Mouse (Mus musculus): Measurements from ENCODE around the gene Dyrk1a.
"Not testable (repeated sequence)": the region's sequence is repeated elsewhere in the genome, so short reads cannot be mapped to it uniquely, and the experiment has no call there.

Dyrk1a gene

DNA sequence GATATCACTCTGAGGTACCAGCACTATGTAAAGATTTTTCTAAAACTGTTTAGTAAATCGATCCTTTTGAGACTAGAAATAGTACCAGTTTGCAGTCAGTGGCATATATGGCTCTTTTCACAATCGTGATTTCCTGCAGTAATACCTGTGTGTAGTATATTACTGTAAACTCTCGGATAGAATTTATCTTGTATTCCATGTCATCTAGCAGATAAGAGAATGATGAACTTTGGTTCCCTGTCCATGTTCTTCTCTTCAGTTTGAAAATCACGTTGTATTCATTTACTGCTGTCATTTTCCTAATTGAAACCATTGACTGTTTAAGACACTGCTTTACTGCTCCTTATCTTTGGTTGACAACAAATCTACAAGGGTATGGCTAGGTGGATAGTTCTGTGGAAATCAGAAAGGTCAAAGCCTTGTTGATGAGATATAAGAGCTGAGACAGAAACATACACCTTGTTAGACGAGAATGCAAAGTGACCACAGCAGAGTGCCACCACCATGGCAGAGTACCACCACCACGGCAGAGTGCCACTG lies 62.7 kb downstream of the Dyrk1a start:
- in situ Hi-C loops (cut with MseI, MboI), result no loop called here

DNA sequence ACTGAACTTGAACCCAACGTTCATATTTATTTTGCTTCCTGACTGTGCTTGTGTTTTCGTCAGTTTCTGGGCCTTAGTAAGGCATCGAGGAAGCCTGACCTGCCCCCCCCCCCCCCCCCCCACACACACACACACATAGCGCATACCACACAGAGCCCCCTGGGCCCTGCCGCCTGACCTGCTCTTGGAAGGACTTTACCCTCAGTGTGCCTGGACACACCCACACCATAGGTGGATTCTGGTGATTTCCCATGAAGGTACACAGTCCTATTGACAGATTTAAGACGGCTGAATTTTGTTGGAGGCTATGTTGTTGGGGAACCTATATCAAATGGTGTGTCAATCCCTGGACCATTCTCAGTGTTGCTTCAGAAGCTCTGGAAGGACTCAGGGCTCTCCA lies 63.2 kb downstream of the Dyrk1a start:
- in situ Hi-C loops (cut with MseI, MboI), result no loop called here

DNA sequence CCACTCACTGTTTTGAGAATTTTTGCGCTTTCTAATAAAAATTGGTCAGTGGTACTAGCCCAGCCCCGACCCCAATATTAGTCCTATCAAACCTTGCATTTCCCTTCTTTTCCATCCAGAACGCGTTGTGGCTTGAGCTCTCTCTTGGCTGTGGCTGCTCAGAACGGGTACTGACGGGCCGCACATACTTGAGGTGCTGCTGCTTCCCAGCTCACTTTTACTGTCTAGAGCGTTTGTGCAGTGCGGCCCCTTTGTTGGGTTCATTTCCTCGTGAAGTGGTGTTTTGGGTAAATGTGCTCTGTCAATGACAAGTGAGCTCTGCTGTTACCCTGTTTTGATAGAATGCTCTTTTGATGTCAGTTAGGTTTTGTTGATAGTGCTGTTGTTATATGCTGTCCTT lies 67.6 kb downstream of the Dyrk1a start:
- in situ Hi-C loops (cut with MseI, MboI), result no loop called here

DNA sequence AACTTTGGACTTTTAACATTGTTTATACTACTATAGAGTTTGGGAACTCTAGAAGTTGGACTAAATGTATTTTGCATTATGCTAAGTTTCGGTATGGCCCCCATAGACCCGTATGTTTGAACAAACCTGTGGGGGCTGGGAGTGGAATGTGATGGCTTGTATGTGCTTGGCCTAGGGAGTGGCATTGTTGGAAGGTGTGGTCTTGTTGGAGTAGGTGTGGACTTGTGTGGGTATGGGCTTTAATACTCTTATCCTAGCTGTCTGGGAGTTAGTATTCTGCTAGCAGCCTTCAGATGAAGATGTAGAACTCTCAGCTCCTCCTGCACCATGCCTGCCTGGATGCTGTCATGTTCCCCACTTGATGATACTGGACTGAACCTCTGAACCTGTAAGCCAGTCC lies 72.0 kb downstream of the Dyrk1a start:
- in situ Hi-C loops (cut with MseI, MboI), result no loop called here

DNA sequence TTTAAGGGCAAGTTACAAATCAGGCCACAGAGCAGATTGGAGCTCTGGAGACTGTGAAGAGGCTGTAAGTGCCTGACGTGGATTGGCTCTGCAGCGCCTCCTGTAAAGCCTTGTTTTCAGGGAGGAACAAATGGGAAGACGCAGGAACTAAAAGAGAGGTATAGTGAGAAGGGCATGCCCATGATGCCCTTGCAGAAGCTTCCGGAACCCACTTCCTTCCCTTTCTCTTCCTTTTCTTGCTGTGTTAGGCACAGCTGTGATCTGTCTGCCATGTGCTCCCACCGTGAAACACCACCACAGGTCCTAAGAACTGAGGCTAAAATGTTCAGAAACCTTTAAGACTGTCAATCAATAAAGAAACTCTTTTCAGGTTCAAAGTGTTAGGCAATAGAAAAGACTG lies 77.3 kb downstream of the Dyrk1a start:
- in situ Hi-C loops (cut with MseI, MboI), result no loop called here

DNA sequence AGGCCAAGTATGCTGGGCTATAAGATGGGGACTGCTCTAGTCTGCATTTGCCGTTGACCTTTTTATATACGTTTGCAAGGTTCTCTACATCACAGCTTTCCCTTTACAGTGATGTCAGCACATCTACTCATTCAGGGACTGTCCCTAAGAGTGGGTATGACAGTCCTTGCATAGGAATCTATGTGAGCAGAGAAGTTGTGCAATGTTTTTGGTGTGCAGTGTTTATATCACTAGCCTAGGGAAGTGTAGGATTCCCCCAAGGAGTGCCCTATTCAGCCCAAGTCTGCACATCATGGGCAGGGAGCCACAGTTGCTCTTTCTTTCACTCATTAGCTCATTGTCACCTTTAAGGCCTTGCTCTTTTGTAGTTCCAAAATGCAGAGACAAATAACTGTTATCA lies 78.1 kb downstream of the Dyrk1a start:
- in situ Hi-C loops (cut with MseI, MboI), result no loop called here

DNA sequence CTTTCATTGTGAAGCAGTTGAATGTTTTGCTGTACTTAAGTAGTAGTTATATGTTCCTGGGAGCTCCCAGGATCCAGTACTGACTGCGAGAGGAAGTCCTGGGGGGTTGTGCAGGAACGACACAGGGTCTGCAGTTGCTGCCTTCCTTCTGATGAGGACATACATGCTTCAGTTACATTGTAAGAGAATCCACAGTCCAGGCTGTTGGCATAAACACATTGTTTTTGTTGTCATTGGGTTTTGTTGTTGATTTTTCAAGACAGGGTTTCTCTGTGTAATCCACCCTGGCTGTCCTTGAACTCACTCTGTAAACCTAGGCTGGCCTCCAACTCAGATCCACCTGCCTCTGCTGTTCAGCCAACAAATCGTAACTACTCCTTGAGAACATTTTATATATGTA lies 80.1 kb downstream of the Dyrk1a start:
- in situ Hi-C loops (cut with MseI, MboI), result no loop called here

DNA sequence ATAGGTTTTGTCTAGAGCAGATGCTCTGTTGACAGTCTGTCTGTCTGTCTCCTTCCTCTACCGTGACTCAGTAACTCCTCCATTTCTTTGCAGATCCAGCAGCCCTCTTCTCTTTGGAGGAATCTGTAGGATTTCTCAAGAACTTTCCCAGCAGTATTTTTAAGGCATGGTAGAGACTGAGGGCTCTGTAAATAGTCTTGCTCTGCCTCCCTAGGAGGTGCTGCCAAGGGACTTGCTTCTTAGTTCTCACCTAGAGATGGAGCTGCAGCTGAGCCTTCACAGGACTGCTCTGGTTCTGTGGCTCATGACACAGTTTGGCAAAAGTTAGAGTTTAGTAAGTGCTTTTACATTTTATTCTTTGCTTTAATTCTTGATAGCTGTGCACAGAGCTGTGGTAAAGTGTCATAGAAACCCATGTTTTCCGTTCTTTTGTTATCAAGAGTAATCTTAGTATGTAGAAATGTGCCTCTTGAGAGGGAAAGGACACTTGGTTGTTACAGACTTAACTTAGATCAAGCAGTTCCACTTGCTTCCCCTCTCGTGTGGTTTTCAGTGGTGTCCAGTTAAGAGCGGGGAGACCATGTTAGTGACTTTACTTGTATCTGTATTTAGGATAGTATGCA lies 82.4 kb downstream of the Dyrk1a start:
- in situ Hi-C loops (cut with MseI, MboI), result no loop called here

DNA sequence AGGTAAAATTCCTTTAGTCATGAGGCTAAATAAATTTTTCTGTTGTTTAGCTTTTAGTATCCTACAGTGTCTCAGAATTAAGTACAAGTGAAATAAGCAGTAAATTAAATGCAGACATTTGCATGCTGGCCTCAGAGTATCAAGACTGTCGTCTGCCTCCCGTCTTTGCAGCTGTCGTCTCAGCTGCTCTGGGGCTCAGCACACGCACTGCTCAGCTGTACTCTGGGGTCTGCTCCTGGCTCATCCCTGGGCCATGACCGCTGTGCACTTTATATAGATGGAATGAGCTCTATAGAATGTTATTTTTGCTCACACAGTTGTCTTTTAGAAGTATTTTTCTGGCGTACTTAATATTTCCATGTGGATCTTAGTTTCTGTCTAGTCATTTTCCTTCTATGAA lies 85.3 kb downstream of the Dyrk1a start:
- in situ Hi-C loops (cut with MseI, MboI), result no loop called here

DNA sequence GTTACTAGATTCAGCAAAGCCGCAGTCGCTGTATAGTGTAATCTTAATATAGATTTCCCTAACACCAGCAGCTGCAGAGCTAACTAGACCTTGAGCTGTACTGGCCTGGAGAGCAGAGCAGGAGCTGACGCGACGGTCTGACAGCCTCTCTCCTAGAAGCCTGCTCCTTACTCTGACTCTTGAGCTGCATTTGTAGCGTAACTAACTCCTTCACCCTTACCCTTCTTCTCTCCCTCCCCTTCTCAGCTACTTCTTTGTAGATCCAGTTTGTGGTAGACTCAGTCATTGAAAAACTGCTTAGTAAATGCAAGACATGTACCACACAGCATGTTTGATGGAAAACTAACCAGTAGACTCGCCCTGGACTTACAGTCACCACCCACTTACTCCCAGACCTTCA lies 87.1 kb downstream of the Dyrk1a start:
- in situ Hi-C loops (cut with MseI, MboI), result no loop called here

DNA sequence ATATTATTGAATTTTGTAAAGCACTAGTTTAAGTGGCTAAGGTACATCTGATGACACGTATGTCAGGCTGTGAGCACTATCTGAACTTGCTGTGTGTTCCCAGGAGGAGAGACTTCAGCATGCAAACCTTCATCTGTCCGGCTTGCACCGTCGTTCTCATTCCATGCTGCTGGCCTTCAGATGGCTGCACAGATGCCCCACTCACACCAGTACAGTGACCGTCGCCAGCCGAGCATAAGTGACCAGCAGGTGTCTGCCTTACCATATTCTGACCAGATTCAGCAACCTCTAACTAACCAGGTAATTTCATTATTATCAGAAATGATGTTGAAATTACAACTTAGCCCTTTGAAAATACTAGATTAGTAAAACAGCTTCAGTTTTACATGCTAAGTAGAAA lies 89.6 kb downstream of the Dyrk1a start:
- in situ Hi-C loops (cut with MseI, MboI), result no loop called here

DNA sequence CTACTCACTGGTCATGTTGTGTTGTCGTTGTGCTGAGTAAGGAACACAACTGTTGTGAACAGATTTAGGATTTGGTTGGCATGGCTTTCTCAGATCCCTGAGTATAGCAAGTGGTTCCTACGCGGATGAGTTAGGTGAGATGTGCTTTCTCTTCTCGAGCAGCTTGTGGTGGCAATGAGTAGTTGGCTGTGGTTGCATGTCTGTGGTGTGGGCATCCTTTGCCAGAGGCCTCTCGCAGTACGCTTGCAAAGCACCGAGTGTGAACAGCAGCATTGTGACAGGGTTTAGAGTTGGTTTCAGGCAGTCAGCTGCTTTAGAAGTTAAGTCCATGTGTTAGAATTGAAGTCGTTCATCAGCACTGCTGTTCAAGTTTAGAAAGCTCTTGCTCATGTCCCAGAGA lies 90.4 kb downstream of the Dyrk1a start:
- in situ Hi-C loops (cut with MseI, MboI), result no loop called here

DNA sequence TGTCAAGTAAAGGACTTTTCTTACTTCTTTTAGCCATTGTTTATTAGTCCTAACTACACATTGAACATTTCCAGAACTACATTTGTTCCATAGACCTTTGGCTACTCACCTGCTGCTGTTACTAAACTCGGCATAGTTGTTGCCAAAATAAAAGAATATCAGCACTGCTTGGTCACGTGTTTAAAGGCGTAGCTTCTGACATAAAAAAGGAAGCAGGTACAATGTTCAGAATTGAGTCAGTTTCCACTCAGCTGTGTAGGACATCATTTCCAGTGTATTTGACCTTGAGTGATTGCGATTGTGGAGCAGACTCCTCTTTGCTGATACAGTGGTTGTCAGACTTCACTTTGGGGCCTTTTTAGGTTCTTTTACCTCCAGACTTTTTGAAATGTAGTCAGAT lies 97.7 kb downstream of the Dyrk1a start:
- in situ Hi-C loops (cut with MseI, MboI), result no loop called here

DNA sequence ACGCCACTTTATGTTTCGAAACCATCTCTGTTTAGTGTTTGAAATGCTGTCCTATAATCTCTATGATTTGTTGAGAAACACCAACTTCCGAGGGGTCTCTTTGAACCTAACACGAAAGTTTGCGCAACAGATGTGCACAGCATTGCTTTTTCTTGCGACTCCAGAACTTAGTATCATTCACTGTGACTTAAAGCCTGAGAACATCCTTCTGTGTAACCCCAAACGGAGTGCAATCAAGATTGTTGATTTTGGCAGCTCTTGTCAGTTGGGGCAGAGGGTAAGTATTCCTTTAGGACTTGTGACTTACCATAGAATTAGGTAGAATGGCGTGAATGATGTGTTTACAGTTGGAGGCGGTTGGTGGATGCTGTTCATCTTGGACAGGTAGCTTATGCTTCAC lies 101.5 kb downstream of the Dyrk1a start:
- in situ Hi-C loops (cut with MseI, MboI), result no loop called here

DNA sequence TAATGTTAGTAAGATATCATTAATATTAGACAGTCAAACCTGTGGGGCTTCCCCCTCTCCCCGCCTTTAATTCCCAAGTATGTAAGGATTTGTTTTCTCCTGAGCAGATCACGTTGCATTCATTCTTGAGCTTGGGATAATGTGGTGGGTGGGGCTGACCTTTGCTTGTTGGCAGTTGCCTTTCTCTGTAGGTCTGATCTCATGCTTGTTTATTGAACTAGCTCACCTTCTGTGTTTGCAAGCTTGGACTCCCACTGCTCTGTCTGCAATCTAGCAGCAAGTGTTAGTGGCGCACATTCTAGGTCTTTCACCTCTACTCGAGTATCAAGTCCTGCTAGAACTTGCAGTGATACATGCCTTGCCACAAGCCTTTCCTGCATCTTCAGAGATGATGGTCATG lies 111.1 kb downstream of the Dyrk1a start:
- in situ Hi-C loops (cut with MseI, MboI), result no loop called here

DNA sequence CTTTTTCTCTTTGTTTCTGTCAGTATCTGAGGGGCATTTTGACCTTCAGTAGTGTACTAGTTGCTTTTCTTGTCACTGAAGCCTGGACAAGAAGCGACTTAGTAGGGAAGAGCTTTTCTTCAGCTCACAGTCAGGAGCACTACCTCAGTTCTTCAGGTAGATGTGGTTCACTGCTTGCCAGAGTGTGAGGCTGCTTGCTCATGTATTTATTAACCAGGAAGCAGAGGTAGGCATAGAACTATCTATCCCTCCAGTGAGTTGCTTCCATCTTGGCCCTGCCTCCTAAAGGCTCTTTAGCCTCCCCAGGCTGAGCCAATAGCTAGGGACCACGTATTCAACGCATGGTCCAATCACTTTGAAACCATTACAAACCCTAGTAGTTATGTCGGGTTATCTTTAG lies 112.0 kb downstream of the Dyrk1a start:
- in situ Hi-C loops (cut with MseI, MboI), result no loop called here

DNA sequence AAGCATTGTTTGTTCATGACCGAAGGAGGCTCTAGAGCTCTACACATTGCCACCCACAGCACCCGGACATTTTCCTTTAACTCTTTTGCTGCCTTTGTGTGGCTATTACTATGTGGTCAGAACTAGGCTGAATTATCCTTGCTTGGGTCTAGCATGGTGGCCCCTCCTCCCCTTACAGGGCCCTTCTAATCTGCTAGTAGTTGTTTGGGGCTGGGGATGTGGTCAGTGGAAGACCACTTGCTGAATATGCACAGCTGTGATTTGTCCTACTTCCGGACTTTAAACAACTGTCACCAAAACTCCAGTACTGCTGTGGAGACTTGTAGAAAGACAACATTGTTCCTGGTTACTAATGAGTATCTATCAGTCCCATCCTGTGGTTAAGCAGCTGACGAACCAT lies 114.2 kb downstream of the Dyrk1a start:
- in situ Hi-C loops (cut with MseI, MboI), result no loop called here

DNA sequence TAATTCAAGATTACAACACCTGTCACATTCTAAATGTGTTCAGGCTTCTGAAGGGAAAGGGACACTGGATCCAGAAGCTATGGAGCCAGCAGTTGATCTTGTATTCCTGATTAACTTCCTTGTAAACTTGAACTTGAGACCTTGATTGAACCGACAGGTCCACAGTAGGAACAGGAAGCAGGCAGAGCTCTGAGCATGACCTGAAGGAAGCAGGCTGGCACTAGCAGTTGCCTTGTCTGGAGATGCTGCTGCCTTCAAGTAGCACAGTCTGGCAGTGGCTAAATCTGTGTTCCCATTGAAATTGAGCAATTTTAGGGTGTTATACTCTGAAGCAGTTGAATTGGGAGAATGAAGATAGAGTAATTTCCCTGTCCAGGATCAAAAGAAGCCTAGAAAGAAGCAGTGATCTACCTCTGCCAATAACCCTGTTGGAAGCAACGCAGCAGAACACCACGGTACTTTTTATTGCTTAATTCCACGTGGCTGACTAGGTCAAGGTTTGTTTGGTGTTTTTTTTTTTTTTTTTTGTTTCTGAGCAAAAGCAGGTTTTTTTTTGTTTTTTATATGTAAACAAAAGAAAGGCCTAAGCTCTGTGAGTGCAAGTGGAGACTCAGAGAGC lies 124.0 kb downstream of the Dyrk1a start:
- in situ Hi-C loops (cut with MseI, MboI), result no loop called here

DNA sequence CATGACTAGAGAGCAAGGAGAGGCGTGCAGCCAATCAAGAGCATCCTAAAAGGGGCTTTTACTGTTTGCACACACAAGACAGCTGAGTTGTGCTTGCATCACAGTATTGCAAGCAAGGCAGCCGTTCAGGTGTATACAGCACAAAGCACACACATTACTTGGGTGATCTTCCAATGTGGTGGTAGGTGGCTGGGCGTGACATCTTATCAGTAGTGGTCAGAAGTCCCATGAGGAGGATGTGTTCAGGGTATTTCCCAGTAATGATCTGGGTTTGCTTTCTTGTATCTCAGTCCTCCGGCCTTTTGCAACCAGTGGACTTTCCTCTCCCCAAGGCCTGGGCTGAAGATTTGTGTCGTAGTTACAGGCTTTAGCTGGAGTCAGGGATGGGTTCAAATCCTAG lies 127.7 kb downstream of the Dyrk1a start:
- in situ Hi-C loops (cut with MseI, MboI), result no loop called here

DNA sequence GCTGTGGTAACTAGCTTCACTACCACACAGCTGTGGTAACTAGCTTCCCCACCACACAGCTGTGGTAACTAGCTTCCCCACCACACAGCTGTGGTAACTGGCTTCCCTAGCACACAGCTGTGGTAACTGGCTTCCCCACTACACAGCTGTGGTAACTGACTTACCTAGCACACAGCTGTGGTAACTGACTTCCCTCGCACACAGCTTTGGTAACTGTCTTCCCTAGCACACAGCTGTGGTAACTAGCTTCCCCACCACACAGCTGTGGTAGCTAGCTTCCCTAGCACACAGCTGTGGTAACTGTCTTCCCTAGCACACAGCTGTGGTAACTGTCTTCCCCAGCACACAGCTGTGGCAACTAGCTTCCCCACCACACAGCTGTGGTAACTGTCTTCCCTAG lies 128.4 kb downstream of the Dyrk1a start:
- in situ Hi-C loops (cut with MseI, MboI), result not testable (repeated sequence)

DNA sequence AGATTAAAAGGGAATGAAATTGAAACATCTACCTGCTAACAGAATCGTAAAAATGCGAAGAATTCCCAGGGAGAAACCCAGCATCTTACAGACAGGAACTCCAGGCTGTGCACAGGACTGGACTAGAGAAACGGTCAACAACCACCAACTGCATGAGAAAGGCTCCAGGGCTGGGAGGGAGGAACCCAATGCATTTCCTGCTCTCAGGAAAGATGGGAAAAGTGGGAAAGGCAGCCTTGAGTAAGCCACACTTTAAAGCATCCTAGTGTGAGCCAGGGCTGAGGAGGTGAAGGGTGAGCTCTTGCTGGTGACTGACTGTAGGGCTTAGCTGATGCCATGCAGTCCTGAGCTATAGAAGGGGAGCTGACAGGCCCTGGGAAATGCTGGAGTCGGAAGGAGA lies 131.3 kb downstream of the Dyrk1a start:
- in situ Hi-C loops (cut with MseI, MboI), result no loop called here

DNA sequence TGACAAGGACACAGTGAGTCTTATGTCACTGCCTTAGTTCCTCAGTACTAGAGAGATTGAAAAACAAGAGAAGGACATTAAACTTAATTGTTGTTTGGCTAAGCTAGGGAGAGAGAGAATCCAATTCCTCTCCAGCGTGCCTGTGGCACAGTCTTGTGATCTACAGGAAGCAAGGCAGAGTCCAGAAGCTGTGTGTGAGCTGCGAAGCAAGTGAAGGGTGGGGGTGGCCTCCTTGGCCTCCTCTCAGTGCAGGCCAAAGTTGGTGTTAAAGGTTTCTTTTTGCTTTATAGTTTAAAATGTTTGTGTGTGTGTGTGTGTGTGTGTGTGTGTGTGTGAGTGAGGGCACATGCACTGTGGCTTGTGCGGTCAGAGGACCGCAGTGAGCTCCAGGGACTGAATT lies 132.2 kb downstream of the Dyrk1a start:
- in situ Hi-C loops (cut with MseI, MboI), result no loop called here

DNA sequence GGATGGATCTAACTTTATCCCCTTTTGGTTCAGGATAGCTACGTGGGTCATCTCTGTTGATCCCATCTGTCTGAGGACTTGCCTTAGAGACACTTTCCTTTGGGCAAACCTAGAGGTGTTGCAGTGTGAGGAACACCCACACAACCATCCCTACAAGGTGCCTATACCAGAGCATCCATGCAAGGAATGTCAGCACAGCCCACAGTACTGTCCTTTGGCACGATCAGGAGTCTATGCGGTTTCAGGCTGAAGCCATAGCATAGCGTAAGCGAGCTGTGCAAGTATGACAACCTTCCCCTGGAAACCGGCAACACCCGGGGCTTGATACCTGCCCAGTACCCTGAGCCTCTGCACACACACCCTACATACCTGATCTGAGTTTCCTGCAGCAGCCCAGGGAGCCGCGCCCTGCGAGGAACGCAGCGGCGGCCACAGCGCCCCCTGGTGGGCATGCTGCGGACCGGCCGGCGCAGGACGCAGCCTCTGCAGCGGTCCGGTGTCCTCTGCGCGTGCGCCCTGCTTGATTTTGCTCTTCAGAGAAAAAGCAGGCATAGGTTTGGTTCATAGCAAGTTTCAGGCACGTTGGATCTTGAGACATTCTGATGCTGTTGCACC lies 143.8 kb downstream of the Dyrk1a start:
- in situ Hi-C loops (cut with MseI, MboI), result no loop called here
